Mouse (Mus musculus): Measurements from ENCODE around the gene Mgat5b. TPM values are rescaled to one million over a fixed set of nuclear protein-coding genes. Genes with fewer than 3 reads are reported as not detected.

Mgat5b gene
- polyA plus RNA-seq, 1 experiment, result not detected

GRCm38 (mm10) chr11:117023537-117023936, 104.9 kb downstream of the Mgat5b start:
- no peak for TF ChIP-seq CTCF (IDR thresholded peaks at IDR 0.05; ENCODE audit: low read depth, low read length)
- Histone ChIP-seq H3K27ac (ENCODE audit: insufficient read depth, low read depth, low read length) (no peak overlapping the region), H3K4me1 (ENCODE audit: control insufficient read depth, insufficient read depth, low read length) (no peaks in the 10 kb centered on the region), H3K4me3 (ENCODE audit: insufficient read depth, low read length) (no peak overlapping the region)

DNA sequence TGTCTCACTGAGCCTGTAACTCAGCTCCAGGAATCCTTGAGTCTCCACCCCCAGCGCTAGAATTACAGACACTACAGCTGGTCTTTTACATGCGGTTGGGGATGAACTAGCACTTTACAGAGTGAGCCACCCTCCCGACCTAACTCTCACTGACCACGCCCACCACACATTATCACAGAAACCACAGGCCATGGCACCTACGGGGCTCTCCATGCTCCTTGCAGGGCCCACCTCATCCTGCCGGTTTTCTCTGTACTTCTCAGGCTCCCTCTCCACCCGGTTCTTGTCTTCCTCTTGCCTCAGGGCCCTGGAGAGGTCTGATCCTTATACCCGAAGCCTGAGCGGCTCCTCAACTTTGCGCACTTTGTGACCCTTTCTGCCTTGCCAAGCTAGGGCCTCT, 109.0 kb downstream of the Mgat5b start:
- H3K4me3 ChIP-seq (ENCODE audit: insufficient read depth, low read length), result no peak overlapping the region
- TF ChIP-seq POLR2A (IDR thresholded peaks at IDR 0.05; ENCODE audit: borderline replicate concordance, low read depth, low read length), result no peak
- no peak for TF ChIP-seq CTCF (IDR thresholded peaks at IDR 0.05; ENCODE audit: low read depth, low read length)
- no peaks in the 10 kb centered on the region for H3K4me1 ChIP-seq (ENCODE audit: control insufficient read depth, insufficient read depth, low read length)
- H3K27ac ChIP-seq (ENCODE audit: insufficient read depth, low read depth, low read length), result no peak overlapping the region

DNA sequence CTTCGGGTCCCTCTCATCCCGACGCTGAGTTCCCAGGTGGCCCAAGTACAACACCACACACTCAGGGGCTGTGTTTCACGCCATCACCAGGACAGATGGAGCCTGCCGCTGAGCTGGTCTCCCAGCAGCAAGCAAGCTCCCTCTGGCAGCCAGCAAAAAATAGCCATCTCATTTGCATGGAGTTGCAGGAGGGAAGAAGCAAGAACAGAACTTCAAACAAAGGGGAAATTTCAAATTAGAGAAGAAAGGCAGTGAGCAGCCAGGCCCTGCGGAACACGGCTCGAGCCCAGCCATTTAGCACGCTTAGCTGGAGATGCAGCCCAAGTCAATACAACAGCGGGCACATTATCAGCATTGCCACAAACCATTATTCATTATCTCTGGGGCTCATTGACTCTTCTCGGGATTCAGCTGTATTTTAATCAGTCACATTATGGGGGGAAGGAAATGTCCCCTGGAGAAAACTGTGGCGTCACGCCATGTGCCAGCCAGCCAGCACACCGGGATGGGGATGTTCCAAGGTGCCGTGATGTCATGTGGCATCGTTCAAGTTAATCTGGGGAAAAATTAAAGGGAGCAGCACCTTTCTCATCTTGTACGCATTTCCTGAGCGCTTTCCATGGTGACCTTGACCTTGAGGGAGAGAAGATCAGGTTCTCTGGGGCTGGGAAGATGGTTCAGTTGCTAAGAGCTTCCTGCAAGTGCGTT, 110.4 kb downstream of the Mgat5b start:
- no peak overlapping the region for H3K4me3 ChIP-seq (ENCODE audit: insufficient read depth, low read length)
- H3K27ac ChIP-seq (ENCODE audit: insufficient read depth, low read depth, low read length), result no peak overlapping the region
- TF ChIP-seq POLR2A (IDR thresholded peaks at IDR 0.05; ENCODE audit: borderline replicate concordance, low read depth, low read length) (no peak), CTCF (IDR thresholded peaks at IDR 0.05; ENCODE audit: low read depth, low read length) (no peak)
- H3K4me1 ChIP-seq (ENCODE audit: control insufficient read depth, insufficient read depth, low read length), result no peaks in the 10 kb centered on the region

- Histone ChIP-seq H3K4me1 (ENCODE audit: control insufficient read depth, insufficient read depth, low read length) (no peaks in the 10 kb centered on the region), H3K27ac (ENCODE audit: insufficient read depth, low read depth, low read length) (no peak overlapping the region), H3K4me3 (ENCODE audit: insufficient read depth, low read length) (no peak overlapping the region)
- TF ChIP-seq CTCF (IDR thresholded peaks at IDR 0.05; ENCODE audit: low read depth, low read length), result no peak
- no peak for TF ChIP-seq POLR2A (IDR thresholded peaks at IDR 0.05; ENCODE audit: borderline replicate concordance, low read depth, low read length)
Observed at GRCm38 (mm10) chr11:117029569-117029955, 110.9 kb downstream of the Mgat5b start.

- no peak overlapping the region for H3K27ac ChIP-seq (ENCODE audit: insufficient read depth, low read depth, low read length)
- H3K4me3 ChIP-seq (ENCODE audit: insufficient read depth, low read length), result no peak overlapping the region
- TF ChIP-seq POLR2A (IDR thresholded peaks at IDR 0.05; ENCODE audit: borderline replicate concordance, low read depth, low read length) (no peak), CTCF (IDR thresholded peaks at IDR 0.05; ENCODE audit: low read depth, low read length) (no peak)
- H3K4me1 ChIP-seq (ENCODE audit: control insufficient read depth, insufficient read depth, low read length), result no peaks in the 10 kb centered on the region
Observed at GRCm38 (mm10) chr11:117030018-117030417, 111.4 kb downstream of the Mgat5b start.

DNA sequence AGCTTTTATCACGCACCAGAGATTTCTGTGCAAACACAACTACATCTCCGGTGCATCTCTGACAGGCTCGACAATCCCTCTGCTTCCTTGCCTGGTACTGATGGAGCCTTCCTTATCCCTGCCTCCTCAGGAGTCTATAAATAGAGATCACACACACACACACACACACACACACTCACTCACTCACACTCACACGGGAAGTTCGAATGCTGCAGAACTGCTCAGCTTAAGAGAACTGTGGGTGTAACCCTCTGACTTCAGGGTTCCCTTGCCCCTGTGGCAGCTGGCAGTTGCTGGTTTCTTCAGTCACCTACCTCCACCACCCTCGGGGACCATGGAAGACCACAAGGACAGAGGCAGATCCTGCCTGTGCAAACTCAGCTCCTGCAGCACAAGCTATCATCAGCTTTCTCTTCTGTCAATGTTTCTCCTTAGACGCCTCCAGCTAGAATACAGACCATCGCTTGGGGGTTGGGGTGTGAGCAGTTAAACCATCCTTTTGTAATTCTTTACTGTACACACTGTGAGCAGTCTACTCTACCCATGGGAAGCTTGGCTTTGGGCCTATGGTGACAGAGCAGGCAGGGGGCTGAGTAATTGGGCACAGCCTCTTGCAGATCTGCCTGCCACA, 111.9 kb downstream of the Mgat5b start:
- TF ChIP-seq CTCF (IDR thresholded peaks at IDR 0.05; ENCODE audit: low read depth, low read length) (no peak), POLR2A (IDR thresholded peaks at IDR 0.05; ENCODE audit: borderline replicate concordance, low read depth, low read length) (no peak)
- H3K27ac ChIP-seq (ENCODE audit: insufficient read depth, low read depth, low read length), result no peak overlapping the region
- H3K4me3 ChIP-seq (ENCODE audit: insufficient read depth, low read length), result no peak overlapping the region
- no peaks in the 10 kb centered on the region for H3K4me1 ChIP-seq (ENCODE audit: control insufficient read depth, insufficient read depth, low read length)

DNA sequence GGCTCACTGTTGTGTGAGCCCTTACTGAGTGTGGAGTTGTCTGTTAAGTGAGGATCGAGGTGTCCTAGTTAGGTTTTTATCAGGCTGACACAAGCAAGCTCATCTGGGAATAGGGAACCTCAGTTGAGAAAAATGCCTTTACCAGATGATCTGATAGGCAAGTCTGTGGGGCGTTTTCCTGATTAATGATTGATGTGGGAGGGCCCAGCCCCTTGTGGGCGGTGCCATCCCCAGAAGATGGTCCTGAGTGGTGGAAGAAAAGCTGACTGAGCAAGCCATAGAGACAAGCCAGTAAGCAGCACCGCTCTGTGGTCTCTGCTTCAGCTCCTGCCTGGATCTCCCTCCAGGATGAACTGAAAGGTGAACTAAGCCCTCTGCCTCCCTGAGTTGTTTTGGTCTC, 112.6 kb downstream of the Mgat5b start:
- H3K4me3 ChIP-seq (ENCODE audit: insufficient read depth, low read length), result no peak overlapping the region
- H3K27ac ChIP-seq (ENCODE audit: insufficient read depth, low read depth, low read length), result no peak overlapping the region
- TF ChIP-seq POLR2A (IDR thresholded peaks at IDR 0.05; ENCODE audit: borderline replicate concordance, low read depth, low read length), result no peak
- no peak for TF ChIP-seq CTCF (IDR thresholded peaks at IDR 0.05; ENCODE audit: low read depth, low read length)
- H3K4me1 ChIP-seq (ENCODE audit: control insufficient read depth, insufficient read depth, low read length), result no peaks in the 10 kb centered on the region

- H3K4me1 ChIP-seq (ENCODE audit: control insufficient read depth, insufficient read depth, low read length), result no peaks in the 10 kb centered on the region
- no peak overlapping the region for H3K4me3 ChIP-seq (ENCODE audit: insufficient read depth, low read length)
- H3K27ac ChIP-seq (ENCODE audit: insufficient read depth, low read depth, low read length), result no peak overlapping the region
- TF ChIP-seq CTCF (IDR thresholded peaks at IDR 0.05; ENCODE audit: low read depth, low read length) (no peak), POLR2A (IDR thresholded peaks at IDR 0.05; ENCODE audit: borderline replicate concordance, low read depth, low read length) (no peak)
Observed at GRCm38 (mm10) chr11:117035661-117036336, 117.1 kb downstream of the Mgat5b start.

Other genes starting within 250 kb of the Mgat5b start
- gene St6galnac1, start 143.4 kb upstream of the Mgat5b start, polyA plus RNA-seq (2012; ENCODE audit: insufficient read depth, insufficient read length, missing spikeins), result not detected in 2 replicates
- 0.72 and 1.2 TPM in 2 replicates for gene Mxra7, start 90.8 kb upstream of the Mgat5b start, polyA plus RNA-seq (2012; ENCODE audit: insufficient read depth, insufficient read length, missing spikeins)
- gene Mettl23, start 75.6 kb upstream of the Mgat5b start, polyA plus RNA-seq (2012; ENCODE audit: insufficient read depth, insufficient read length, missing spikeins), result 28.0 and 29.8 TPM in 2 replicates
- 18.3 and 19.0 TPM in 2 replicates for gene Jmjd6, start 75.4 kb upstream of the Mgat5b start, polyA plus RNA-seq (2012; ENCODE audit: insufficient read depth, insufficient read length, missing spikeins)
- 108 and 110 TPM in 2 replicates for gene Mfsd11, start 66.4 kb upstream of the Mgat5b start, polyA plus RNA-seq (2012; ENCODE audit: insufficient read depth, insufficient read length, missing spikeins)
- 259 and 286 TPM in 2 replicates for gene Srsf2, start 65.8 kb upstream of the Mgat5b start, polyA plus RNA-seq (2012; ENCODE audit: insufficient read depth, insufficient read length, missing spikeins)
- 122 and 132 TPM in 2 replicates for gene Sec14l1, start 196.3 kb downstream of the Mgat5b start, polyA plus RNA-seq (2012; ENCODE audit: insufficient read depth, insufficient read length, missing spikeins)